Comparison of ENCODE assay signal across 17 mouse cellular contexts in the genomic region with DNA sequence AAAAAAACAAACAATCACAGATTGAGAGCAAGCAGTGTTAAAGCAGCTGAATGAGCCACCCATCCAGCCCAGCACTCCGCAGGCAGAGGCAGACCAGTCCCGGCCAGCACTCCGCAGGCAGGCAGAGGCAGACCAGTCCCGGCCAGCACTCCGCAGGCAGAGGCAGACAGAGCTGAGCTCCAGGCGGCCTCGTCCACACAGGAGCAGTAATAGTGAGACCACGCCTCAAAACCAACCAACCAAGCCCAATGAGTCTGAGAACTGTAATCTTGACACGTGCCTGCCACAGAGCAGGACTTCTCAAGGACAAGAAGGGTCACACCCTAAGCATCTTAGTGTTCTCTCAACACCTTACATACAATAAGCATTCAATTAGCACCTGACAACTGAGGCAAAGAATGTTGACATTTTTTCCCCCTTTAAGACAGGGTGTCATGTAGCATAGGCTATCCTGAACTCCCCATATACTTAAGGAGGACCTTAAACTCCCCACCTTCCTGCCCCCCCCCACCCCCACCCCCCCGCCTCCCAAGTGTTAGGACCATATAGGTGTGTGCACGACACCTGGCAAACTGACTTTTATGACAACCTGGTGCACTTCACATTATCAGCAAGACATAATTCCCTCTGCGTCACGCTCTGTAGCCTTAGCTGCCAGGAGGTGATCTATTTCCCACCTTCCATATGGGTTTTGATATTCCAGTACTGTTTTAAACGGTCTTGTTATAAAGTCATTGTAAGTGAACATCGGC. TPM values are rescaled to one million over a fixed set of nuclear protein-coding genes. Genes with fewer than 3 reads are reported as not detected.
DNase-seq lines count a peak whose midpoint lies in the region; TF ChIP-seq lines count a peak whose summit lies in the region.
"Had no signal": no experiment of that assay in that cellular context is flagged by ENCODE, and none has a peak within 500 bp of the region (broad histone marks: within the 10 kb centered on the region; RNA-seq: fewer than 3 reads in every experiment).

No protein-coding gene starts in this region.

- no peak for TF ChIP-seq CTCF in kidney, adult 2 months (conservative IDR thresholded peaks at IDR 0.05; ENCODE audit: insufficient read depth, insufficient read length, low read depth, low read length)
- no peak for TF ChIP-seq CTCF in left cerebral cortex, adult 2 months (IDR thresholded peaks at IDR 0.05)

- no peak overlapping the region for H3K27ac ChIP-seq in kidney, adult 2 months (ENCODE audit: insufficient read depth, low read depth, low read length)
- H3K27ac ChIP-seq in left cerebral cortex, adult 2 months = no peak overlapping the region
- H3K27ac ChIP-seq: hindbrain, embryonic 10.5 days; limb, embryonic 12.5 days; liver, embryonic 15.5 days; midbrain, embryonic 13.5 days had no signal

- intact Hi-C loops in left cerebral cortex, adult 2 months (cut with DNase I) = no loop called here

- no peak for TF ChIP-seq POLR2A in kidney, adult 2 months (IDR thresholded peaks at IDR 0.05; ENCODE audit: low read depth, low read length)

- no peaks in the 10 kb centered on the region for H3K27me3 ChIP-seq in kidney, adult 2 months (replicated peaks; ENCODE audit: control insufficient read depth, insufficient read depth, low read length)
- H3K27me3 ChIP-seq: limb, embryonic 12.5 days; liver, embryonic 15.5 days; midbrain, embryonic 13.5 days had no signal

- WGBS in kidney, adult 2 months = 61% methylated on average over 15 of the region's 15 CpGs

- H3K36me3 ChIP-seq in kidney, adult 2 months (ENCODE audit: control insufficient read depth, insufficient read depth, low read length) = no peaks in the 10 kb centered on the region; the same call in 1 of the 2 replicates
- H3K36me3 ChIP-seq: liver, embryonic 15.5 days; midbrain, embryonic 13.5 days had no signal

- DNase-seq in kidney, adult 11 months = peak; percentile 37
- DNase-seq in kidney, adult 18-20 months = no peak
- peak; percentile 88 for DNase-seq in ZHBTc4 (ENCODE audit: low read depth, low spot score)
- peak; percentile 31 for DNase-seq in kidney, adult 2 months
- peak; percentile 24 to 32 for DNase-seq in kidney, postnatal 36 days
- DNase-seq in layer of hippocampus, adult 9-10 months (ENCODE audit: low spot score) = no peak
- DNase-seq in left cerebral cortex, adult 2 months (ENCODE audit: extremely low spot score in 1 of 2, low spot score in 2 of 2) = no peak
- no peak for DNase-seq in thymus, adult 18-20 months
- DNase-seq: adrenal gland, postnatal 25 days; cerebellum, adult 9-11 months; embryo, embryonic 11 days; lung, postnatal 4 days; right cerebral cortex, postnatal 25 days had no signal

- H3K4me1 ChIP-seq in kidney, adult 2 months (ENCODE audit: control insufficient read depth, insufficient read depth, low read length) = no peaks in the 10 kb centered on the region
- H3K4me1 ChIP-seq: hindbrain, embryonic 10.5 days; liver, embryonic 15.5 days had no signal

- no peak overlapping the region for H3K4me3 ChIP-seq in kidney, adult 2 months (ENCODE audit: insufficient read depth, low read depth, low read length)
- no peak overlapping the region for H3K4me3 ChIP-seq in left cerebral cortex, adult 2 months
- H3K4me3 ChIP-seq: hindbrain, embryonic 10.5 days; limb, embryonic 12.5 days; liver, embryonic 15.5 days; midbrain, embryonic 13.5 days had no signal

RNA-seq across cellular contexts. Expression of a gene that starts 44.2 kb away (rescaled TPM):
- polyA plus RNA-seq in kidney, adult 2 months (2012; rRNA removed) = 16.2 and 19.7 TPM in 2 replicates
- total RNA-seq in left cerebral cortex, adult 2 months (2021) = 10 to 100 TPM; 94.7 to 97.5 TPM

Comparison
In these comparisons a context has a peak if more than half of its experiments do, and no peak if none do; other contexts are left out.
1. DNase-seq: peak in kidney, adult 11 months (single experiment), ZHBTc4 (single experiment), kidney, adult 2 months (single experiment) and kidney, postnatal 36 days (2 of 2); none in kidney, adult 18-20 months (single experiment), layer of hippocampus, adult 9-10 months (single experiment), left cerebral cortex, adult 2 months (0 of 2) and thymus, adult 18-20 months (0 of 2).